Comparison of ENCODE assay signal across 8 mouse cellular contexts in the genomic region with DNA sequence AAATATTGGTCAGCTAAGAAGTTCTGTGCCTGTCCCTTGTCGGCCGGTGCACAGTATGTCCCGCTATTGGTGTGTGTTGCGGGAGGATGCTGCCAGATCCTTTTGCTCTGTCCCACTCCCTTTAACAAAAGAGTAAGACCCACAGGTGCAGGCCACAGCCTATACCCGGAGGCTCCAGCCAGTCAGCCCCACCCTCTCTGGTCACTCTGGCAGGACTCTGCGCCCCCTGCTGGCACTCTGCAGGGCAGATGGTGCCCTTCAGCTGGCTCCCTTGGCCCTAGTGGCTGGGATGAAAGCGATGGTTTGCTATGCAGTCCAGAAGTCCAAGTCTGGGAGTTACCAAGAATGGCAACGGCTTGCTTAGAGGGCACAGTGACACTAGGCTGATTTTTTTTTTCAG. TPM values are rescaled to one million over a fixed set of nuclear protein-coding genes. Genes with fewer than 3 reads are reported as not detected.
DNase-seq lines count a peak whose midpoint lies in the region; ATAC-seq and TF ChIP-seq lines count a peak whose summit lies in the region.

No protein-coding gene starts in this region.

- 29% methylated on average over 8 of the region's 8 CpGs for WGBS in embryonic facial prominence, embryonic 11.5 days
- WGBS in heart, adult 2 months = 33% methylated on average over 8 of the region's 8 CpGs
- 26% methylated on average over 8 of the region's 8 CpGs for WGBS in kidney, adult 2 months
- WGBS in liver, embryonic 11.5 days = 31% methylated on average over 8 of the region's 8 CpGs

- no peak overlapping the region for H3K4me3 ChIP-seq in embryonic facial prominence, embryonic 11.5 days (ENCODE audit: low read depth, low read length)
- no peak overlapping the region for H3K4me3 ChIP-seq in heart, adult 2 months
- H3K4me3 ChIP-seq in kidney, adult 2 months (ENCODE audit: insufficient read depth, low read depth, low read length) = no peak overlapping the region
- no peak overlapping the region for H3K4me3 ChIP-seq in liver, embryonic 11.5 days (ENCODE audit: low read depth, low read length)
- no peak overlapping the region for H3K4me3 ChIP-seq in myocyte

- TF ChIP-seq POLR2A in heart, adult 2 months (IDR thresholded peaks at IDR 0.05; ENCODE audit: insufficient read depth, low read depth, low read length) = no peak
- TF ChIP-seq POLR2A in kidney, adult 2 months (IDR thresholded peaks at IDR 0.05; ENCODE audit: low read depth, low read length) = no peak
- TF ChIP-seq POLR2A in myocyte (IDR thresholded peaks at IDR 0.05; ENCODE audit: insufficient read length, low read depth) = no peak

- no peak for TF ChIP-seq EP300 in heart, adult 2 months (IDR thresholded peaks at IDR 0.05; ENCODE audit: insufficient read depth, low read depth, low read length)

- peaks cover 3% of the 10 kb centered on the region; the same call in 1 of the 2 replicates for H3K27me3 ChIP-seq in embryonic facial prominence, embryonic 11.5 days (ENCODE audit: control insufficient read depth, insufficient read depth, low read length)
- H3K27me3 ChIP-seq in heart, adult 2 months (ENCODE audit: control insufficient read depth, insufficient read depth, low read length) = no peaks in the 10 kb centered on the region
- H3K27me3 ChIP-seq in kidney, adult 2 months (replicated peaks; ENCODE audit: control insufficient read depth, insufficient read depth, low read length) = no peaks in the 10 kb centered on the region
- H3K27me3 ChIP-seq in liver, embryonic 11.5 days (replicated peaks; ENCODE audit: control insufficient read depth, insufficient read depth, low read length) = peaks cover 7% of the 10 kb centered on the region
- H3K27me3 ChIP-seq in myocyte (ENCODE audit: control insufficient read depth, insufficient read depth, insufficient read length) = peaks cover 13% of the 10 kb centered on the region

- H3K79me2 ChIP-seq in heart, adult 2 months (replicated peaks; ENCODE audit: control insufficient read depth, insufficient read depth, low read length) = no peaks in the 10 kb centered on the region
- H3K79me2 ChIP-seq in myocyte (ENCODE audit: control insufficient read depth, insufficient read depth) = no peaks in the 10 kb centered on the region

- no peaks in the 10 kb centered on the region for H3K9me3 ChIP-seq in embryonic facial prominence, embryonic 11.5 days (replicated peaks; ENCODE audit: control insufficient read depth, low read length)
- no peaks in the 10 kb centered on the region for H3K9me3 ChIP-seq in liver, embryonic 11.5 days (ENCODE audit: control insufficient read depth, low read length)

- intact Hi-C loops in heart, adult 2 months (cut with DNase I) = no loop called here

- H3K27ac ChIP-seq in embryonic facial prominence, embryonic 11.5 days (replicated peaks; ENCODE audit: low read depth, low read length) = no peak overlapping the region
- no peak overlapping the region for H3K27ac ChIP-seq in heart, adult 2 months
- H3K27ac ChIP-seq in kidney, adult 2 months (ENCODE audit: insufficient read depth, low read depth, low read length) = no peak overlapping the region
- no peak overlapping the region for H3K27ac ChIP-seq in liver, embryonic 11.5 days (ENCODE audit: low read depth, low read length)

- H3K36me3 ChIP-seq in embryonic facial prominence, embryonic 11.5 days (replicated peaks; ENCODE audit: control insufficient read depth, insufficient read depth, low read depth, low read length) = no peaks in the 10 kb centered on the region
- no peaks in the 10 kb centered on the region for H3K36me3 ChIP-seq in heart, adult 2 months (ENCODE audit: control insufficient read depth, insufficient read depth, low read length)
- H3K36me3 ChIP-seq in kidney, adult 2 months (ENCODE audit: control insufficient read depth, insufficient read depth, low read length) = no peaks in the 10 kb centered on the region
- H3K36me3 ChIP-seq in liver, embryonic 11.5 days (ENCODE audit: control insufficient read depth, insufficient read depth, low read length) = no peaks in the 10 kb centered on the region
- no peaks in the 10 kb centered on the region for H3K36me3 ChIP-seq in myocyte (ENCODE audit: control insufficient read depth, insufficient read depth)

- peaks cover 4% of the 10 kb centered on the region; the same call in 1 of the 2 replicates for H3K4me1 ChIP-seq in embryonic facial prominence, embryonic 11.5 days (ENCODE audit: control insufficient read depth, insufficient read depth, low read length)
- H3K4me1 ChIP-seq in heart, adult 2 months (ENCODE audit: control insufficient read depth, insufficient read depth, low read length) = 0 out of 2 replicates have a peak, but pooled peaks cover under 1% of the 10 kb centered on the region
- H3K4me1 ChIP-seq in kidney, adult 2 months (ENCODE audit: control insufficient read depth, insufficient read depth, low read length) = no peaks in the 10 kb centered on the region; the same call in 1 of the 2 replicates
- peaks cover 24% of the 10 kb centered on the region for H3K4me1 ChIP-seq in liver, embryonic 11.5 days (replicated peaks; ENCODE audit: control insufficient read depth, insufficient read depth, low read length)

- no peak overlapping the region; the same call in 1 of the 2 replicates for H3K9ac ChIP-seq in embryonic facial prominence, embryonic 11.5 days (replicated peaks; ENCODE audit: low read length)
- no peak overlapping the region for H3K9ac ChIP-seq in heart, adult 2 months (ENCODE audit: low read depth, low read length)
- no peak overlapping the region for H3K9ac ChIP-seq in liver, embryonic 11.5 days (ENCODE audit: low read depth, low read length)

- no peak overlapping the region for H3ac ChIP-seq in myocyte (ENCODE audit: control insufficient read depth, insufficient read length)

- H3K4me2 ChIP-seq in embryonic facial prominence, embryonic 11.5 days (ENCODE audit: low read depth, low read length) = no peak overlapping the region
- H3K4me2 ChIP-seq in liver, embryonic 11.5 days = peak overlapping the region; percentile 54
- peak overlapping the region; percentile 56 for H3K4me2 ChIP-seq in myocyte (ENCODE audit: low read depth)

- peak; percentile 85 for DNase-seq in 3T3-L1 (ENCODE audit: low read depth, low spot score)
- peak; percentile 91 for DNase-seq in adrenal gland, postnatal 25 days
- peak; percentile 81 for DNase-seq in embryonic facial prominence, embryonic 11.5 days (ENCODE audit: low spot score)
- peak; percentile 70 to 73 for DNase-seq in heart, adult 2 months
- peak; percentile 94 for DNase-seq in kidney, adult 2 months
- peak; percentile 77 for DNase-seq in liver, embryonic 11.5 days (ENCODE audit: low spot score)
- peak; percentile 74 to 89 for DNase-seq in spleen, postnatal 4 days (ENCODE audit: low spot score in 2 of 2)

- ATAC-seq in embryonic facial prominence, embryonic 11.5 days (replicated peaks; ENCODE audit: insufficient number of reproducible peaks, low FRiP score, low TSS enrichment, low read depth) = peak; percentile 41; the same call in 1 of the 2 replicates
- peak; percentile 80 for ATAC-seq in liver, embryonic 11.5 days (replicated peaks; ENCODE audit: low FRiP score)

- peak; percentile 80 for TF ChIP-seq CTCF in heart, adult 2 months (IDR thresholded peaks at IDR 0.05)
- TF ChIP-seq CTCF in kidney, adult 2 months (conservative IDR thresholded peaks at IDR 0.05; ENCODE audit: insufficient read depth, insufficient read length, low read depth, low read length) = peak; percentile 87

TF ChIP-seq in myocyte, 11 proteins besides CTCF, POLR2A, EP300 and RAD21:
- TF ChIP-seq POLR2AphosphoS2 (IDR thresholded peaks at IDR 0.05; ENCODE audit: insufficient read length, low read depth) (no peak), MYOD1 (IDR thresholded peaks at IDR 0.05; ENCODE audit: control insufficient read depth in 1 of 3, insufficient read length in 2 of 3, low read depth in 2 of 3) (peak in 1 of 3 experiments; percentile 61), MYOG (IDR thresholded peaks at IDR 0.05; ENCODE audit: control insufficient read depth in 1 of 3, insufficient read depth in 1 of 3, insufficient read length in 2 of 3, low read depth in 2 of 3) (peak in 2 of 3 experiments; percentile 52 to 79)

RNA-seq across cellular contexts. Expression of a gene that starts 15.9 kb away (rescaled TPM):
- 1.6 and 2.1 TPM in 2 replicates for total RNA-seq in adrenal gland, postnatal 25 days (2021)
- not detected in 2 replicates for polyA plus RNA-seq in embryonic facial prominence, embryonic 11.5 days (2014; fragmentation: Nextera tagmentation; extraction: Ambion mirVana)
- total RNA-seq in heart, adult 2 months (2021) = under 1 TPM; 0.21 to 0.36 TPM
- polyA plus RNA-seq in heart, adult 2 months (2012; rRNA removed) = 0.26 and 0.49 TPM in 2 replicates
- 0.27 and 0.62 TPM in 2 replicates for polyA plus RNA-seq in kidney, adult 2 months (2012; rRNA removed)
- 0.12 TPM in 1 of 2 replicates, not detected in the other for polyA plus RNA-seq in liver, embryonic 11.5 days (2014; fragmentation: Nextera tagmentation; extraction: Ambion mirVana)
- polyA plus RNA-seq in myocyte (2012; fragmentation: generic; extraction: Trizol) = 0.06 TPM

RNA-seq across cellular contexts. Expression of a gene that starts 37.4 kb away (rescaled TPM):
- total RNA-seq in adrenal gland, postnatal 25 days (2021) = 90.7 and 118 TPM in 2 replicates
- polyA plus RNA-seq in embryonic facial prominence, embryonic 11.5 days (2014; fragmentation: Nextera tagmentation; extraction: Ambion mirVana) = 155 and 160 TPM in 2 replicates
- 100 to 1,000 TPM; 146 to 155 TPM for total RNA-seq in heart, adult 2 months (2021)
- polyA plus RNA-seq in heart, adult 2 months (2012; rRNA removed) = 17.6 and 32.1 TPM in 2 replicates
- polyA plus RNA-seq in kidney, adult 2 months (2012; rRNA removed) = 17.3 and 28.2 TPM in 2 replicates
- 96.1 and 100 TPM in 2 replicates for polyA plus RNA-seq in liver, embryonic 11.5 days (2014; fragmentation: Nextera tagmentation; extraction: Ambion mirVana)
- polyA plus RNA-seq in myocyte (2012; fragmentation: generic; extraction: Trizol) = 80.9 TPM
